Mouse (Mus musculus) thymus, postnatal 10 days (tissue): Measurements from ENCODE around the gene Pon3.
"Not testable (repeated sequence)": the region's sequence is repeated elsewhere in the genome, so short reads cannot be mapped to it uniquely, and the experiment has no call there.

Experiments used
- DNase-seq, 2 experiments: peaks; one replicate each; pipeline ENCODE4 v3.0.0; 2021; ENCODE audit warnings: low spot score in 2 of 2

Pon3 gene

DNA sequence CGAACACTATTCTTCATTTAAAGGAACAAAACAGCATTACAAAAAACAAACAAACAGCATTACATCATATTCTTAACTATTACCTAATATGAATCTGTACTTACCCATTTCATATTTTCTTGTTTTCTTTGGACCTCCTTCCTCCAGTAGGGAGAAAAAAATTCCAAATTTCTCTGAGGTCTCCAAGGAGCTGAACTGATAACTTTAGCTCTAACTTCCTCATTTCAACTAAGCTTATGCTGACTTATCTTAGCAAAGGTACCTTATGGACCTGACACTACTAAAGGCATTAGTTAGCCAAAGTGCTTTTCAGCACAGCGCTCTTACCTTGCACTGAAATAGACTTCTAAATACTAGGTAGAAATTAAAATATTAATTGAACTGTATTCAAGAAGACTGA lies 1.2 kb downstream of the Pon3 start:
- no peak for DNase-seq

GRCm38 (mm10) chr6:5245926-5246325 lies 10.2 kb downstream of the Pon3 start:
- DNase-seq: no peak

GRCm38 (mm10) chr6:5238799-5239198 lies 17.3 kb downstream of the Pon3 start:
- no peak for DNase-seq

- DNase-seq: no peak
Observed at GRCm38 (mm10) chr6:5237510-5237909, 18.6 kb downstream of the Pon3 start.

DNA sequence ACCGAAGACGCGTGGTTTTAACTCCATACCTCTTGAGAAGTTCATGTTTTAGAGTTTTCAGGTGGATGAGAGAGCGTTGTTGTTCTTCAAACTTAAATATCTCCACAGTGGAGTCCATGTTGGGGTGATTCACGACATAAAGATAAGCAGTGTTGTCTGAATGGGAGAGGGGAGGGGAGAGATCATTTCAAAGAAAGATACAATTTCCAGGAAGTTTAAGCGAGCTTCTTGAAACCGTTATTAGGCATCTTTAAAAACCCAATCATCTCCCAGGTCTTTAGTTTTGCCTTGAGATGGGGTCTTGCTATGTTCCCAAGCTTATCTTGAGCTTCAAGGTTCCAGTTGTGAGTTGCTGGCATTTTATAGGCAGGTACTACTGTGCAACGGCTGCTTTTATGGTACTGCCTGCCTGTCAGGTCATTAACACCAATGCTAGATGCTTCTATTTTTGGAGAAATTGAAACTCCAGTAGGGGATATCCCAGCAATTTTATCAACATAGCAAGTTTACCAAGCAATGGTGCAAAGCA lies 19.2 kb downstream of the Pon3 start:
- no peak for DNase-seq

GRCm38 (mm10) chr6:5234563-5234962 lies 21.5 kb downstream of the Pon3 start:
- DNase-seq: no peak

DNA sequence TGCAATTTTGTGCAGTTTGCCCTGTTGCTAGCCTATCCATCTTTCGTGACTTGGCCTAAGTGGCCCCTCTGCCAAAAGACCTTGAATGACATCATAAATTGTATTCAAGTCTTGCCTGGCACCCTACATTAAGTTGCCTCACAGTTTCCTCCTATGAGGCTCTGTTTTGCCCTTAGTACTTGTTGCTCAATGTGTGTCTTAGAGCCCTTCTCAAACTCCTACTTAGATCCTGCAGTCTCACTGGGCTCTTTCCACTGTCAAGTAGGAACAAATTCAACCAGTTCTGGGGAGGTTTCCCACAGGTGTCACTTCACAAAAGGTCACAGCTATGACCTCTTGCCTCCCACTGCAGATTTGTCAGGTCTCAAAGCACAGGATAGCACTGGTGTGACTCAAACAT lies 22.3 kb downstream of the Pon3 start:
- DNase-seq: no peak

DNA sequence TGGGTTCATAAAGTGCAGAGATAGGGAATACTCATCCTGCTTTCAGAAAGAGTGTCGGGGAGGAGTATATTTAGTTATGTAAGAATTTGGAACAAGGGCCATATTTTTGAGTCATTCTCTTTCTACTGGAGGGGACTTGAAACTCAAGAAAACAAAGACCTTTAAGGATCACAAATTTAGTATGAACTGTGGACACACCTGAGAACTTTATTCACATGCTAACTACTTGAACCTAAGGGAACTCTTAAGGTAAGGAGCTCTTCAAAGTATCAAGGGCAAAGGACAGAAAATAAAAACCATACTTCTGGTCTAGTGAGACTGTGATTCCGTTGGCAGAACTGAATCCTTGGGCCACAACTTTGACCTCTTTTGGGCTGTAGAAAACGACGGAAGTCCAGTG lies 24.1 kb downstream of the Pon3 start:
- no peak for DNase-seq

- DNase-seq: no peak
Observed at GRCm38 (mm10) chr6:5230261-5230660, 25.8 kb downstream of the Pon3 start.

- not testable (repeated sequence) for DNase-seq
Observed at GRCm38 (mm10) chr6:5223551-5223950, 32.5 kb downstream of the Pon3 start.

DNA sequence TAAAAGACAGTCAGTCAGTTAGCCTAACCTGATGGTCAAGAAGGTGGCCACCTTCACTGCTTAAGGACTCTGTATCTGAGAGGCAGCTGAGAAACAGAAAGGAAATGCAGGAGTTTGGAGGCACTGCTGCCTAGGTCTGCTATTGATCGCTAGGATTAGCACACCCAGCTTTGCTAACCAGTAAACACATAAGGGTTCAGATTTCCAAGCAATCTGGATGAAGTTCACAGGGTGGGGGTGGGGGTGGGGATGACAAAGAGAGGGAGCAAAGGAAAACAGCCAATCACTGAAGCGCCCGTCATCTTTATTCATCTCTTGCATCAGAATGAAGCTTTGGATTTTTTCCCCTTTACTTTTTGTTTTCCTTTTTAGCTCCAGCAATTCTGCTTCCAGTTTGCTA lies 34.0 kb downstream of the Pon3 start:
- DNase-seq: no peak

DNA sequence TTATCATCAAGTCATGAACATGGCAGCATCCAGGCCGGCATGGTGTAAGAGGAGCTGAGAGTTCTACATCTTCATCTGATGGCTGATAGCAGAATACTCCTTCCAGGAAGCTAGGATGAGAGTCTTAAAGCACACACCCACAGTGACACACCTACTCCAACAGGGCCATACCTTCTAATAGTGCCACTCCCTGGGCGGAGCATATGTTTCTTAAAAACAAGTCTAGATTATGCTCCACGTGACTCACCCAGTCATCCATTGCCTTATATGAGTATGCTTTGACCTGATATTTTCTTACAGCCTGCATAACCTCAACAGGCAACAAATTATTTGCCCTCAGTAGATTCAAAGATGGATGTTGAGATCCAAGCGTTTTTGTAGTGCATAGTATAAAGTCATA lies 37.9 kb downstream of the Pon3 start:
- DNase-seq: no peak

GRCm38 (mm10) chr6:5207817-5208216 lies 48.3 kb downstream of the Pon3 start:
- DNase-seq: no peak

- DNase-seq: no peak
Observed at GRCm38 (mm10) chr6:5199916-5200315, 56.2 kb downstream of the Pon3 start.

GRCm38 (mm10) chr6:5199376-5199905 lies 56.6 kb downstream of the Pon3 start:
- no peak for DNase-seq

DNA sequence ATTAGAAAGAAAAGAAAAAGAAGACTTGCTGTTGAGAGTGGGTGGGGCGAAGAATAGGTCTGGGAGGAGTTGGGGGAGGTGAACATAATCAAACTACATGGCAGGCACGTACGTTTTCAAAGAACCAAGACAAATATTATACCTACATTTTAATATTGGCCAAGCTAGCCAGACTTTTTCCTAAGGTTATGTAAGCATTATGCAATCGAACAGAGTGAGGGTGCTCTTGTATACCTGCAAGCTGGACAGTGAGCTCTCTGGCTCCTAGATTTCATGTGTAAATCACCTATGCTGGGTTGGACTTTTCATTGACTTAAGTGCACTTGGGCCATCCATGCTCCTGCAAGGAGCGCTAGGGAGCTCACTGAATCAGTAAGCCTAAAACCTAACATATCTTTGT lies 57.5 kb downstream of the Pon3 start:
- DNase-seq: no peak

DNA sequence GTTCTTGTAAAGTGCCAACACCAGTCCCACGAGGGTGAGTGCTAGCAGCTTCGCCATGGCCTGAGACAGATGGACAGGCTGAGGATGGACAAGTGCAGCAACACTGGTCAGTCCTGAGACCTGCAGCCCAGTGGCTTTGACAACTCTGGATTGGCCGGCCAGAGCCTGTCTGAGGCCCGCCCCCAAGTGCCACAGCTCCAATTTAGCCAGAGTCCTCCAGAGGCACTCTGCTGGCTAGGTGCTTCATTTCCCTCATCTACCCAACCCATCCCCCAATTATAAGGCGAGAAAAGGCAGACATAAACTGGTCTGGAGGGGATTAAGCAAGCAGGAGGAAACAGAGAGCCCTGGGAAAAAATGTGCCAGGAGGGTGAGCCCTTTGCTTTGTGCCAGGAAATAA lies 62.4 kb downstream of the Pon3 start, which contains the start of gene Pon1:
Gene Pon1 (minus strand): TSS at position 254 of the 400 bp plus-strand sequence.
- DNase-seq: no peak

DNA sequence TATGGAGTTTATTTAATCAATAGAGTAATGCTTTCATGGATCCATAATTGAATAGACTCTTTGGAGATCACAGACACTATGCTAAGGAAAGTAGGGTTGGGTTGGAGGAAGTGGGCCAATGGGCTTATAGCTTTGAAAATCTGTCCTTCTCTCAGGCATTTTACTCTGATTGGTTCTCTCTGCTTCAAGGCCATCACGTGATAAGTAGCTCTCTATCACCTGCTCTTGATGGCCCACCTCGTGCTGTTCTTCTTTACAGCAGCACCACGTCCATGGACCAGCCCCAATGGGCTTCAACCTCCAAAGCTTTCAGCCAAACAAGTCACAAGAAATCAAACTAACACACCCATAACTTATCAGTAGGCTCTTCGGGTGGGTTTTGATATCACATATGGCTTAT lies 65.3 kb downstream of the Pon3 start:
- no peak for DNase-seq

- no peak for DNase-seq
Observed at GRCm38 (mm10) chr6:5189507-5189906, 66.6 kb downstream of the Pon3 start.

DNA sequence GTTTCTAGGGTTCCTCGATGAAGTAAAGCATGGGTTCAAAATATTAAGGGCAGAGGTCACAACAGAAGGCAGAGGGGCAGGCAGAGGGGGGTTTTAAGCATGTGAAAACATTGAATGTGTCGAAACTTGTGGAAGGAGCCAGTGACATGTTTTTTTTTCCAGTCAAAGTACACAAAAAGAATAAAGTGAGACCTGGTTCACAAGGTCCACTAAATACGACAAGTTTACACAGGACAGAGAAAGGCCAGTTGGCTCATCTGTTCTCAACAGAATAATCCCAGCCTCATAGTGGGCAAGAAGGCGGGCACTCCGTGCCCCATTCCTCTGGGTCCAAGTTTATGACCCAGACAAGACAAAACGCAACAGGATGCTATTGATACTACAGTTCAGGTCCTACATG lies 67.1 kb downstream of the Pon3 start:
- no peak for DNase-seq

GRCm38 (mm10) chr6:5188036-5188435 lies 68.0 kb downstream of the Pon3 start:
- DNase-seq: no peak

GRCm38 (mm10) chr6:5187586-5187985 lies 68.5 kb downstream of the Pon3 start:
- DNase-seq: no peak

GRCm38 (mm10) chr6:5186229-5186950 lies 69.7 kb downstream of the Pon3 start:
- DNase-seq: no peak

- no peak for DNase-seq
Observed at GRCm38 (mm10) chr6:5180645-5181044, 75.4 kb downstream of the Pon3 start.
